Mouse (Mus musculus): Measurements from ENCODE around the gene Slc9a2.
"Not testable (repeated sequence)": the region's sequence is repeated elsewhere in the genome, so short reads cannot be mapped to it uniquely, and the experiment has no call there.

Slc9a2 gene

DNA sequence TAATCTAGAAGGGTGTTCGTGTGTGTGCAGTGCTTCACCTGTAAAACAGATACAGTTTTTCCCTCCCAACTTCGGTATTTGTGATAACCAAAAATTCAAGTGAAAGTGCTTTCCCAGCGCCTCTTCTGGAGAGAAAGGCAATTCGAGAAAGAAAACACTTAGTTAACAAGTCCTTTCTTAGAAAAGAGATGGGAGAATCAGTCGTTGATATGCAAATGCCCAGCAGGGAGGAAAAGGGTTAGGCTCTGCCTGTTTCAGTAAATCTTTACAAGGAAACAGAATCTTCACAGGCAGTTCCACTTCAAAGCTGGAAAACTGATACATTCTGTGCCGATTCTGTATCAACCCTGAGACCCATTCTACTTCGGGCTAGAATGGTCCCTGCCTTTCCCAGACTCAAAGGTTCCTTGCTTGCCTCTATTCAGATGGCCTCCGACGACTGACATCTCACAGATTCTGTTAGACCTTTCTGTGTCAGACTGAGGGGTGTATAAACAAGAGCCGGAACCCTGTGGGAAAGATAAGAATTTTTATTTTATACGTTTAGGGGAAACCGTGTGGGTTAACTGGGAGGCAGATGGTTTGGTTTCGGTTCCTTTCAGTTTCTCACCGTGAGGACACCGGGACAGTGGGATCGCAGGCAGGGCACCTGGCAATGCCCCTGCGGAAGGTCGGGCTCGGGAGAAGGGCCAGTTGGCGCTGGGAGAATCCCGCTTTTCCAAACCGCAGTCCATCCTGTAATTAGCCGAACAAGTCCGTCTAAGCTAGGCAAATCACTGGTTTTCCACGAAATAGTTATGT lies at the start of gene Slc9a2:
TSS of gene Slc9a2 (plus strand) at position 508 of the 801 bp plus-strand sequence.
- DNase-seq, result no peak

DNA sequence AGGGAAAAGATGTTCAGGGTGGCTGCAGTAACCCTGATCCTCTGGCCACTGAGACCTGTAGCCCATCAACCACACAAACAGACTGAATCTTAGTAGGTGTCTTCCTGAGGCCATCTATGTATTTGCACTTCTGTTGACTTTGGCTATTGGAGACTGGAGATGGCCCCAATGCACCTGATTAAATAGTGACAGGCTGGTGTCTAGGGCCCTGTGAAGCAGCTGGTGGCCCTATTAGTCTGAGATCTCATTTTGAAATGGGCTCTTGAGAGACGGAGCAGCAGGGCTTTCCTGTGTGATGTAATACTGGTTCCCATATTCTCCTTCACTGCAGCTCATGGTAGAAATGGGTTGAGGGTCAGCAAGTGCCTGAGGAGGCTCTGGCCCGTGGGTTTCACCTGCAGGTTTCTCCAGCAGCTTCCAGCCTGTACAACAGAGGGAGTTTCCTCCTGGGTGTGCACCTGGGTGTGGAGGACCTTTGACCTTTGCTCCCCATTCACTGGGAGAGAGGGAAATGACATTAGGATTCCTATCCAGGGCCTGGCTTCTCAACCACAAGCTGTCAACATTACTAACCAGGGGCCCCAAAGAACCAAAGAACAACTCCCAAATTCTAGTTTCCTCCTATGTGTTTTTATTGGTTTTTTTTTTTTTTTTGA lies 47.8 kb upstream of the Slc9a2 start:
- peak in 1 of 2 experiments; percentile 11 for DNase-seq

DNA sequence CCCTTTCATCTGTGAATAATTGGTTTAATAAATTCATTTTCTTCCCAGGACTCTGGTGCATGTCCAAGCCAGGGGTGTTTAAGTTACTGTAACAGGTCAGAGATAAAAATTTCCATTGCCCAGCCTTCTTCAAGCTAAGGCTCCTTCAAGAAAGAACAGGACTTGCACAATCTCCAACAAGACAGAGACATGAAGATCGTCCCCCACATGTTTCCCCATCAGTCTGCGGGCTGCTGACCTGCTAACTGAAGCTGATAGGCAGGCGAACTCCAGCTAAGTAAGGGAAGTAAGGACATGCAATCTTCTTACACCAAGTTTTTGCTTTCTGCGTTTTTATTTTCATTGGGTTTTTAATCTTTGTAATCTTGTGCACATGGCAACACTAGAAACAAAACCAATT lies 45.8 kb upstream of the Slc9a2 start:
- peak; percentile 9 to 20 for DNase-seq

DNA sequence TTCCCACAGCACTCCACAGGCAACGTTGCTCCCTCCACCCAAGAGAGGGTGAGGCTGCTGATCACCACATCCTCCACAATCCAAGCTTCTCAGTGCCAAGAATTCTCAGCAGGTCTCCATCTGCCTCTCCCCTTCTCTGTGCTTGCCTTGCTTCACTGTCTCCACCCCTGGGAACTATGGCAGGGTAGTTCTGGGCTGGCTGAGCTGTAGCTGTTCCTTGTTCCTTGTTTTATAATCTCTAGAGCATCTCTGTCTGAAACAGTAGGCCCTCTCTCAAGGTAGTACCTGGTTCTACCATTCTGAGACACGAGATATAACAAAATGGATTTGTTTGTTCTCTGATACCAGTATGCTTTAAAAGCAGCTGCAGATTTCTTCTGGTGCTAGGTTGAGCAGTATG lies 32.1 kb upstream of the Slc9a2 start:
- DNase-seq, result no peak

DNA sequence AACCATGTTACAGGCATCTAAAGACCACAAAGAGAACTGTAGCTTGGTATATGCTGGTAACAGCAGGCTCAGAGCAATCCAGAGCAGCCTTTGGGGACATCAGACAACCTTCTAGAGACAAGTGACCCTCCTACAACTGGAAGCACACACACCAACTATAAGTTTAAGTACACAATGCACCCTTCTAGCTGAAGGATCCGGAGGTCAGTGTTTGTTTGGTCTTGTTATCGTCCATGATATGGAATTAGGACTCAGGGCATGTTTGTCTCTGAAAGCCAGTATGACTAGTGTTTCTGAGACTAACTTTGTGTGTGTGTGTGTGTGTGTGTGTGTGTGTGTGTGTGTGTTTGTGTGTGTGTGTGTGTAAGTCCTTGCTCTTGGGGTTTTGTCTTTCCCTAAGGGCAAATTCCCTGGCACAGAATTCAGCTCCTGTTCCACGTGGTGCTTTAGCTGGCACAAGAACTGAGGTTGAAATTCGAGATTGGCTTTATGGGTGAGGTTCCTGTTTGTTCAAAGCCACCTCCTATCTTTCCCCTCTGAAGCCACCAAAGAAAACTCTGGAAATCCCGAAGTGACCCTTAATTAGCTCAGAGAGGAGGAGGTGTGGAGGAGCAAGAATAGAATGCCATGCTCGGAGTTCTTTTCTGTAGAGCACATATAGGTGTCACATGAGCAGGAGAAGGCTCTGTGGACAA lies 29.4 kb upstream of the Slc9a2 start:
- peak in 1 of 2 experiments; percentile 21 for DNase-seq

DNA sequence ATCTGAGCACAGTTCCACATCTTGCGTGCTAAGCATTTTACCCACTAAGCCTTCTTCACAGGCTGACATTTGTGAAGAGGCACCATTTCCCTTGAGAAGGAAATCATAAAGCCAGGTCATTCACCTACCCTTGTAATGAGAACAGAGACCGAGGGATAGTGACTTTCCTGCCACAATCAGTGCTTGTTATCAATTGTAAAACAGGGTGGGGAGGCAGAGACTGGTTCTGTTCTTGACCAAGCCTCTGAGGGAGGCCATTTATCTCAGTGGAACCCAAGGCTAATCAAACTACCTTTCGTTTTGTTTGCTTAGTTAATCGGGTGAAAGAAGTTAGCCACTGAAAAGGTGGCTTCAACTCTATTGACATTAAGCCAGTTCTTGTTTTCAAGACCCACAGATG lies 23.3 kb upstream of the Slc9a2 start:
- no peak for DNase-seq

DNA sequence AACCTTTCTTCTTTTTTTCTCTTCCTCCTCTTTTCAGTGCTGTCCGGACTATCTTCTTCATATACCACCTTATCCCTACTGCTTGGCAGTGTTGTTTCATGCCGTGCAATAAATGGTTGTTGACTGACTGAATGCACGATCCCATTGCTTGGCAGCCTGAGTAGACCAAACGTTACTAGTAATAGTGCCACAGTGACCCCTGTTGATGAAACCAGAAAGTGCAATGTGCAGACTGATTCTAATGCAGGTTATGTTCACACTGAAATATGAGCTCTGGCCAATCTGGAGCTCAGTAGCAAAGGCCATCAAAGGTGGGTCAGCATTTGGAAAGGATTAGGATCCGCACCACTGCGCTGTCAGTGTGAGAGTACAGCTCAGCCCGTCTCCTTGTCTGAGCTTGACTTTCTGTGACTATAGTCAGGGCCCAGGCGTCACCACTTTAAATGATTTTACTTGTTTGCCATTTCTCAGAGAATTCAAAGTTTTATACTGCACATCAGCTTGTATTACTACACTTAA lies 22.3 kb upstream of the Slc9a2 start:
- peak; percentile 41 to 69 for DNase-seq

DNA sequence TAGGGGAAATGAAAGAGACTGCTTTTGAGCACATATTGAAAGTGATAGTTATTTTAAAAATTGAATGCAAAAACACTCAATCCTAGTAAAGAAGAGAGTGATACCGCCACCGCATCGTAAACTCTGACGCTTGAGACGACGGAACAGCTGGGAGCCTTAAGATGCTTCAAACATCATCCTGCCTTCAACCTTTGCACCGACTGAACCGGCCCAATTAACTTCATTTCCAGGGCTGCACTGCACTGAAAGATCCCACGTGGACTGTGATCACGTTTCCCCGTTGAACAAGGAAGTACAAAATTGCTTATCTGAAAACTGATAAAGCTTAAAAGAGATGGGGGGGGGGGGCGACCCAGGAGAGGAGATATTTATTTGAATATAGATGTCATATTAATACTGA lies 21.4 kb upstream of the Slc9a2 start:
- DNase-seq, result no peak

DNA sequence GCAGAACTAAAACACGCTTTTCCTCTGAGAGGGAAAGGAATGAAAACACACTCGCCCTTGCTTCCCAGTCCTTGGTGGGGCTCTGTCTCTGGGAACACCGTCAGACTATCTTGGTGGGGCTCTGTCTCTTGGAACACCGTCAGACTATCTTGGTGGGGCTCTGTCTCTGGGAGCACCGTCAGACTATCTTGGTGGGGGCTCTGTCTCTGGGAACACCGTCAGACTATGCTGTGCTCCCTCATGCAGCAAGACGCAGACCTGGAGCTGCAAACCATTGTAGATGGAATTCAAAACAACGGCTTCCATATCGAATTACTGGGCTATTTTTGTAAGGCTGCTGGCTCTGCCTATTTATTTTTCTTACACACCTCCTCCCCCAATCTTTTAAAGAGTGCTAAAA lies 20.9 kb upstream of the Slc9a2 start:
- no peak for DNase-seq

DNA sequence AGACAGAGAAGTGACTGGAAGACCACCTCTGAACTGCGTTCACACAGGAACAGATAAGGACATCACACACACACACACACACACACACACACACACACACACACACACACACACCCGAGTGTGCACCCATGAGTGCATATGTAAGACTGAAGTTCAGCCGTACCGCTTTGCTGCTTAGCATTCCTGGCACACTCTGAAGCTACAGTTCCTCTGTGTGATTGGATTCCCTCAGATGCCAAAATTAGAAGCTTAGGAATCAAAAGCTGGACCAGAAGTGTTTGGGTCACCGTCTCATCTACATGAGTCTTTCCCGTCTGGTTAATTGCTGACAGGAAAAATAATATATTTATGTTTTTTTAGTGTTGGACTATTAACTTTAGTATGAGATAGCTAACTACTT lies 19.5 kb upstream of the Slc9a2 start:
- DNase-seq, result no peak

DNA sequence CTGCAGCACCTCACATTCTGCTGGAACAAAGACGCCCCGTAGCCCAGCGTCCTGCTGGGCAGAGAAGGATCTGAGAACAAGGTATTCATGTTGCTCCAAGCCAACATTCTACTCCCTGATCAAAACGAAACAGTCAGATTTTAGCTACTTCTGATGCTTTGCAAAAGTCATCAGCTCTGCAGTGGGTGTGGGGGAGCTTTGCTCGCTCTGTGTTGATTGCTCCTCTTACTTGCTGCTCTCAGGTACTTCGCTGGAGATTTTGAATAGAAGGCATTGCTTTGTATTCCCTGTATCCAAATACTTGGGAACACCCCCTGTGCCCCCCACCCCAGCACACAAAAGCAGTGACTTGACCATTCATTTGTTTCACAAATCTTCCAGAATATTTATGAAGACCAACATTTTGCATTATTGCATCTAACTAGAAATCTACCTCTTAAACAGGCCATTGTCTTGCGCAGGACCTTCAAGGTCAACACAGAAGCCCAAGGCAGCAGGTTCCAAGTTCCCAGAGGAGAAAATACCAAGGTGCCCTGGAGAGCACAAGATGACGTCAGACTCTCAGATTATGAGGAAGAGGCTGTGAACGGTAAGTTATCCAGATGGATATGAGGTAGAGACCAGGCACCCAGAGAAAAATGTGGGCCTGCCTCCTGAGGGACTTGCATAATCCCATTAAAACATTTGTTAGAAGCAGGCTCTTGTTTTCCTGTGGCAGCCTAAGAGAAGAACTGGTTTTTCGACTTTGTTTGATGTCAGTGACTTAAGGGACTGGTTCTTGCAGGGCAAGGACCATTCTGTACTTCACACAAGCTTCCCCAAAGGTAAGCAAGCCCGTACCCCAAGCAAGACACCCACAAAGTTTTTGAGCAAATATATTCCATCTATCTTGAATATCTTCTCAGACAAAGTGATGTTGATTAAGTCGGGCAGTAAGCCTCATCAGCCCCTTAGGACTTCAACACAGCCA lies 14.7 kb upstream of the Slc9a2 start:
- peak in 1 of 2 experiments; percentile 33 for DNase-seq

DNA sequence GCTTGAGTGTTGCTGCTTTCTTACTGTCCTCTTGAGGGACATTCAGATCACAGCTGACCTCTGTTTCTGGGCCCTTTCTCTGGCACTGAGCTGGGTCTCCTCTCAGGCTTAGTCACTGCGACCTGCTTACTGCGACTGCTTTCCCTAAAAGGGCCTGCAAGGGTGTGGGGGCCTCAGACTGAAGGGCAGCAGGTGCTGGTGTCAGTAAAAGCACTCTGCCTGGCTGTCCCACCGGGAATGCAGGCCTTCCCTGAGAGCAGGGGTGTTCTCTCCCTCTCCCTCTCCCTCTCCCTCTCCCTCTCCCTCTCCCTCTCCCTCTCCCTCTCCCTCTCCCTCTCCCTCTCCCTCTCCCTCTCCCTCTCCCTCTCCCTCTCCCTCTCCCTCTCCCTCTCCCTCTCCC lies 12.9 kb upstream of the Slc9a2 start:
- not testable (repeated sequence) for DNase-seq

DNA sequence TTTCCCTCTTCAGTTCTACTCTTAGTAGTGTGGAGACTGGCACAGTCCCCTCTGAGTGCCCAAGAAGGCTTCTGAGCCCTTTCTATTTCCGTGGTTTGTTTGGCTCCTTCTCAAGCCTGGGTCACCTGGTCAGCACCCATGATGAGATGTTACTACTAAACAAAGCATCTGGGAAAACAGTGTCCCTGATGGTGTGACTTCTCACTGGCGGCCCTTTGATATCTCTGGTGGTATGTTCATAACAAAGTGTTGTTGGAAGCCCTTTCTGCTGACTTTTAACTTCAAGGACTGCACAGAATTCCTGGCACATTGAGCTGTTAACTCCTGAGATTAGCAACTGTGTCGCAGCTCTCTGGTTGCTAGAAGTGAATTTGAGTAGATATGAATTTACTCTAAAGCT lies 10.3 kb upstream of the Slc9a2 start:
- no peak for DNase-seq

DNA sequence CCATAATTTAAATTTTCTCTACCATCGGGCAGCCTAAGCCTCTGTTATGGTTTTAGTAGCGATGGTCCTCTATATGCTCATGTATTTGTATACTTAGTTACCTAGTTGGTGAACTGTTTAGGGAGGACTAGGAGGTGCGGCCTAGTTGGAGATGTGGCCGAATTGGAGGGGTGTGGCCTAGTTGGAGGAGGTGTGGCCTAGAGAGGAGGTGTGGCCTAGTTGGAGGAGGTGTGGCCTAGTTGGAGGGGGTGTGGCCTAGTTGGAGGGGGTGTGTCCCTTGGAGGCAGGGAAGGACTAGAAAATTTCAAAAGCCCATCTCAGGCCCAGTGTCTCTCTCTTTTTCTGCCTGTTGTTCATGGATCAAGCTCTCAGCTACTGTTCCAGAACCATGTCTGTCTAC lies 8.9 kb upstream of the Slc9a2 start:
- no peak for DNase-seq

DNA sequence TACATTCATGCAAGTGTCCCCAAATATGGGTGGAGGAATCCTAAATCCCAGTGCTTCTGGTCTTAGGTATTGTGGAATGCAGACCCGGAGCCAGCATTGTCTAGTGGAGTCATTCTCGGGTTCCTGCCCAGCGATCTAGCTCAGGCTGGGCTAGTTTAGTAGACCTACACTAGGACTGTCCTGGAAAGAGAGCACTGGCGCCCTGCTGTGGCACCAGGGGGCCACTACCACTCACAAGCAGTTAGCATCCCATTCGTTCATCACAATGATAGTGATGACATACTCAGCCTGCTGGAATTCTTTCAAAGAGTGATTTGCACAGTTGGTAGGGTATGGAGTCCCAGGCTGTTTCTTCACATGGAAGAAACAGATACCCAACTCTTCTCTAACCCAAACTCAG lies 3.1 kb upstream of the Slc9a2 start:
- DNase-seq, result no peak

DNA sequence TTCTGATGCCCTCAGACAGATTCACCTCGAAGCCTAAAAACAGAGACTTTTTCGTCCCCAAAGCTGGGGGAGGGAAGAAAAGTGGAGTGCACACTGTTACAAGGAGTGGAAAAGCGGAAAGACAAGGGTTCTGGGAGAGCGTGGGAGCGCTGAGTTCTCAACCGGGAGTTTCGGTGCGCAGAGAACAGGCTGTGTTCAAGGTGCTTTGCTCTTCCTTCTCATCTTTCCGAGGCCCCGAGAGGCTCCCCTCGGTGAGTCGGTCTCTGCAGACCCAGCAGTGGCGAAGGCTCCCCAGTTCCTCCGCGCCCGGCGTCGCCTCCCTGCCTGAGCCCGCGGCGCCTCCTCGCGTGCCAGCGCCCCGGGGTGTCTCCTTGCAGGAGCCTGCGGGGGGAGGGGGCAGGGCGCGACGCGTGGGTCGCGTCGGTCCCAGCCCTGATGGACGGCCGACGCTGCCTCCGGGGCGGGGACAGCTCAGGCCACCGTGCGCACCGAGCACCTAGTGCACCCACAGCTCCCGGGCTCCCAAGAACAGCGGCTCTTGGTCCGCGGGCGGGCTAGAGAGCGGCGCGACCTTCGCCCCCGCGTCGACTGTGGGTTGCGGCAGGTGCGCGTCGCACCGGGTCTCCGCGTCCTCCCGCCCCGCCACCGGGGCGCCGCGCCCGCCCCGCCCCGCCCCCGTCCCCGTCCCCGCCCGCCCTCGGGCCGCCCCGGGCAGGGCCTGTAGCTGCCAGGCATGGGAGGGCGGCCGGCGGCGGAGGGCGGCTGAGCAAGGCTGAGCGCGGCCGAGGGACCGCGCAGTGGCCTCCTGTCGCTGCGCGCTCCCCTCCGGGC lies 709 bp downstream of the Slc9a2 start:
- peak; percentile 28 to 43 for DNase-seq

DNA sequence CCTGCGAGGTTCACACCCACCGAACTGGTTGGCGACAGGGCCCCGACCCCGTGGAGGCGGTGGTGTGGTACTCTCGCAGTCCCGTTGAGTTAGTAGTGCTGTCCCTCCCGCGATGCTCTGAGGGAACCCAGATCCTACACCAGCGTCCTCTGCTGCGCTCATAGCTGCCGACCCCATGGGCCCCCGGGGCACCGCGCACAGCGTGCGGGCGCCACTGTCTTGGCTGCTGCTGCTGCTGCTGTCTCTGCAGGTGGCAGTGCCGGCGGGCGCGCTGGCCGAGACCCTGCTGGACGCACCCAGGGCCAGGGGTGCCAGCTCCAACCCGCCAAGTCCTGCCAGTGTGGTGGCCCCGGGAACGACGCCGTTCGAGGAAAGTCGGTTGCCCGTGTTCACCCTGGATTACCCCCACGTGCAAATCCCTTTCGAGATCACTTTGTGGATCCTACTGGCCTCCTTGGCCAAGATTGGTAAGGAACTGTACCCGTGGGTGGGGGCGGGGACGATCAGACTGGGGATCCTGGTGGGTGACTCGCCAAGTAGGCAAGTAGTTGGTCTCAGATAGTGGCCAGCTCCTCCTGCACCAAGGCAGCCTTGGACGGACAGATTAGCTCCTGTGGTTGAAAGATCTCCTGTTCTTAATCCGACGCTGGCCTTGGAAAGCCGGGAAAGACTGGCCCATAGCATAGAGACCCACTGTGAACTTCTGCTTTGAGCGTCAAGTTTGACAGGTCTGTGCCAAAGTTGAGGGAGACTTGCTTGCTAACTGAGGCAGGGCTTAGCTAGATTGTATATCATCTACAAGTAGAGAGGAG lies 1.5 kb downstream of the Slc9a2 start:
- peak in 1 of 2 experiments; percentile 2 for DNase-seq

DNA sequence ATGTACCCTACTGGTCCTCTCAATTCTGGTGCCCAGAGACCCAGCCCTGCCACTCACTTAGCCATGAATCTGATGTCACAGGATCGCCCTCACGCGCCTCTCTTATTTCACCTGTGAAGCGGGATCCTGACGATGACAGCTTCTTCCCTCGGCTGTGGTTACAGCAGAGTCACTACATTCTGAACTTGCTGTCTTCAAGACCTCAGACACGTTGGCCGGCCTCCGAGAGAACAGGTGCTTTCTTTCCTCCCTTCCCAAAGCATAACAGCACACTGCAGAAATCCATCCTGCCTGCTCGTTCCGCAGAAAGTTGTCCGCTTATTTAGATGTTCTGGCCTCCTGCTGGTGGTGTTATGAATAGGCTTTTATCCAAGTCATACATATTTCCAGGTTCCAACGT lies 13.9 kb downstream of the Slc9a2 start:
- no peak for DNase-seq

DNA sequence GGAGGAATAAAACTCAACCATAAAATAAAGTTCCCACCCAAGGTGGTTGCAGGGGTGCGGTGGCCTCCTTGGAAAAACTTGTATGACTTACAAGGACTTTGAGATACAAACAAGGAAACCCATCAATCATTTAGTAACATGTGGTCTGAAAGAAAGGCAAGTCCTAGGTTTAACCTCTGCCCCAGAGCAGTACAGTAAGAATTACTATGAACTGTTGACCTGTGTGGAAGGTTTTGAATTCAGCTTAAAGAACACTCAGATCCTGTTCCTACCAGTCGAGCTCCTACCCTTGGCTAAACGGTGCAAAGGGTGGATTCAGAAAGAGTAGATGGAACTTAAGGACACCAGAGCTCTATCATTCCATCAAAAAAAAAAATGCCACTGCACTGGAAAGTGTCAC lies 16.1 kb downstream of the Slc9a2 start:
- no peak for DNase-seq

DNA sequence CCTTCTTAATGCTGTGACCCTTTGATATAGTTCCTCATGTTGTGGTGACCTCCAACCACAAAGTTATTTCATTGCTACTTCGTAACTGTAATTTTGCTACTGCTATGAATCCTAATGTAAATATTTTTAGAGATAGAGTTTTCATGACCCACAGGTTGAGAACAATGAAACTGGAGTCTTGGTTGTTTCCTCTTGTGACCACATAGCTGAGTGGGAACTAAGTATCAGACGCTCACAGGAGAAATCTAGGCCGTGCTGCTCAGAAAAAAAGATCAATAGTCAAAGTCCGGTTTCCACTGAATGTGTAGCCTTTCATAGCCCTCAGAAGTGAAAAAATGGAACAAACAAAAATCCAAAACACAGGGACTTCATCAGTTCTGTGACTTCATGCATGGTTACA lies 24.7 kb downstream of the Slc9a2 start:
- DNase-seq, result no peak

DNA sequence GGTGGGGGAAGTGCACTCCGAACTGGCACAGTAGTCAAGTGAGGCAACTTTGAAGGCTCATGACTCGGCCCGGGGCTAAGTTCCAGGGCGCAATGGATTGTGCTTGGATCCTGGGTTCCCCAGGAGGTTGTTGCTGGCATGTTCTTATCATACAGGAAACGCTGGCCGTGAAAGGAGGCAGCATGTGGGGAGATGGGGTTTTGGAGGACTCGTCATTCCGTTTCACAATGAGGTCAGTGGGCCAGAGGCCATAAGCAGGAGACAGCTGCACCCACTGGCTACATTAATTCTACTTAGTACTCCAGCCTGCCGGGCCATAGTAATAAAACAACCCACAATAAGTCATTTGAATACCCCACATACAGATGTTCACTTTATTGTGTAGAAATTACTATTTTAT lies 34.6 kb downstream of the Slc9a2 start:
- DNase-seq, result peak in 1 of 2 experiments; percentile 0

Measured in lung, adult 18-20 months (tissue).